Mouse (Mus musculus) limb, embryonic 13.5 days (tissue): ENCODE results near the gene Tlr3. TPM values are rescaled to one million over a fixed set of nuclear protein-coding genes. Genes with fewer than 3 reads are reported as not detected.
A peak's percentile ranks its signal among the peaks of the same experiment; 100 is the strongest.

ENCODE experiments used
- ATAC-seq: fragments of 200-750 bp; cut with Nextera tagmentation; 2 replicates; pipeline ENCODE4 v1.8.0; 2017; ENCODE audit warnings: low read depth, moderate number of reproducible peaks, moderate TSS enrichment; ENCODE audit not compliant: low FRiP score
- H3K27ac ChIP-seq: fragments of 300-500 bp; sonication (generic); 2 replicates; pipeline ENCODE4 v1.5.1; 2015; ENCODE audit warnings: inconsistent platforms, mild to moderate bottlenecking, moderate library complexity
- H3K27me3 ChIP-seq: fragments of 300-500 bp; sonication (generic); 2 replicates; pipeline ENCODE4 v1.6.1; 2015; ENCODE audit warnings: mild to moderate bottlenecking, inconsistent platforms
- H3K36me3 ChIP-seq: fragments of 300-500 bp; sonication (generic); 2 replicates; pipeline ENCODE4 v1.6.1; 2015; ENCODE audit warnings: inconsistent platforms, mild to moderate bottlenecking, moderate library complexity
- H3K4me1 ChIP-seq: fragments of 300-500 bp; sonication (generic); 2 replicates; pipeline ENCODE4 v1.6.1; 2015; ENCODE audit warnings: inconsistent platforms
- H3K4me2 ChIP-seq: fragments of 300-500 bp; sonication (generic); replicated peaks from 2 replicates; pipeline ENCODE4 v1.6.1; 2015; ENCODE audit warnings: inconsistent platforms, mild to moderate bottlenecking, moderate library complexity
- H3K4me3 ChIP-seq: fragments of 300-500 bp; sonication (generic); 2 replicates; pipeline ENCODE4 v1.5.1; 2015; ENCODE audit warnings: moderate library complexity, mild to moderate bottlenecking, inconsistent platforms
- H3K9ac ChIP-seq: fragments of 300-500 bp; sonication (generic); 2 replicates; pipeline ENCODE4 v1.6.1; 2015; ENCODE audit warnings: mild to moderate bottlenecking, inconsistent platforms
- H3K9me3 ChIP-seq: fragments of 300-500 bp; sonication (generic); 2 replicates; pipeline ENCODE4 v1.6.1; 2016; ENCODE audit warnings: inconsistent platforms
- WGBS: fragments of 180-500 bp; shearing (Covaris S2); methylation state at CpG from one replicate; pipeline ENCODE4 v1.1.7; 2015; 5-methylcytosine and 5-hydroxymethylcytosine counted together
- polyA plus RNA-seq: library from polyadenylated mRNA; unstranded; fragments of >200 nt; fragmentation: Nextera tagmentation; extraction: Ambion mirVana; gene quantifications from 2 replicates; pipeline ENCODE4 v1.2.1, GENCODE M21; 2015

Tlr3 gene
- polyA plus RNA-seq: 0.66 and 1.4 TPM in 2 replicates

- peak within 1 kb of the TSS; percentile 57 for H3K9ac ChIP-seq
- peaks cover 10% of the 10 kb centered on the region for H3K4me1 ChIP-seq
- no peaks in the 10 kb centered on the region for H3K27me3 ChIP-seq
- no peak for ATAC-seq
- H3K4me3 ChIP-seq: peak within 1 kb of the TSS; percentile 40
- H3K4me2 ChIP-seq: peak within 1 kb of the TSS; percentile 64
- 59% methylated on average over 2 of the region's 2 CpGs for WGBS
- H3K9me3 ChIP-seq: no peaks in the 10 kb centered on the region
- H3K36me3 ChIP-seq: no peaks in the 10 kb centered on the region
- H3K27ac ChIP-seq: peak within 1 kb of the TSS; percentile 52; the same call in 1 of the 2 replicates
Measured at GRCm38 (mm10) chr8:45410882-45411281, at the start of gene Tlr3. TSS of gene Tlr3 (minus strand) at chr8:45411080.

GRCm38 (mm10) chr8:45457874-45458273, 47.0 kb upstream of the Tlr3 start:
- H3K4me1 ChIP-seq: no peaks in the 10 kb centered on the region
- H3K4me2 ChIP-seq: no peak overlapping the region
- no peak overlapping the region for H3K27ac ChIP-seq
- H3K9me3 ChIP-seq: no peaks in the 10 kb centered on the region
- no peak overlapping the region for H3K9ac ChIP-seq
- no peak for ATAC-seq
- no peaks in the 10 kb centered on the region for H3K36me3 ChIP-seq
- H3K4me3 ChIP-seq: no peak overlapping the region
- H3K27me3 ChIP-seq: no peaks in the 10 kb centered on the region

GRCm38 (mm10) chr8:45454426-45454825, 43.5 kb upstream of the Tlr3 start:
- H3K36me3 ChIP-seq: no peaks in the 10 kb centered on the region
- H3K27me3 ChIP-seq: no peaks in the 10 kb centered on the region
- H3K27ac ChIP-seq: no peak overlapping the region
- no peak overlapping the region for H3K9ac ChIP-seq
- H3K4me2 ChIP-seq: no peak overlapping the region
- H3K4me3 ChIP-seq: no peak overlapping the region
- peak; percentile 67; the same call in 1 of the 2 replicates for ATAC-seq
- no peaks in the 10 kb centered on the region for H3K4me1 ChIP-seq
- H3K9me3 ChIP-seq: no peaks in the 10 kb centered on the region
- 66% methylated on average over 6 of the region's 6 CpGs for WGBS

- H3K4me1 ChIP-seq: no peaks in the 10 kb centered on the region
- no peaks in the 10 kb centered on the region for H3K9me3 ChIP-seq
- WGBS: 80% methylated on average over 3 of the region's 3 CpGs
- no peak overlapping the region for H3K9ac ChIP-seq
- no peak overlapping the region for H3K4me2 ChIP-seq
- H3K27me3 ChIP-seq: no peaks in the 10 kb centered on the region
- no peak for ATAC-seq
- H3K36me3 ChIP-seq: no peaks in the 10 kb centered on the region
- H3K4me3 ChIP-seq: no peak overlapping the region
- no peak overlapping the region for H3K27ac ChIP-seq
Measured at GRCm38 (mm10) chr8:45452115-45452514, 41.2 kb upstream of the Tlr3 start.

- H3K9ac ChIP-seq: no peak overlapping the region
- H3K9me3 ChIP-seq: no peaks in the 10 kb centered on the region
- H3K4me1 ChIP-seq: no peaks in the 10 kb centered on the region
- no peaks in the 10 kb centered on the region for H3K27me3 ChIP-seq
- H3K36me3 ChIP-seq: no peaks in the 10 kb centered on the region
- no peak overlapping the region for H3K4me2 ChIP-seq
- no peak overlapping the region for H3K27ac ChIP-seq
- 82% methylated on average over 3 of the region's 3 CpGs for WGBS
- H3K4me3 ChIP-seq: no peak overlapping the region
- ATAC-seq: no peak
Measured at GRCm38 (mm10) chr8:45448842-45449241, 38.0 kb upstream of the Tlr3 start.

- no peak overlapping the region for H3K4me2 ChIP-seq
- no peak overlapping the region for H3K4me3 ChIP-seq
- ATAC-seq: no peak
- 55% methylated on average over 1 of the region's 1 CpGs for WGBS
- H3K9me3 ChIP-seq: no peaks in the 10 kb centered on the region
- no peak overlapping the region for H3K9ac ChIP-seq
- H3K36me3 ChIP-seq: no peaks in the 10 kb centered on the region
- H3K27ac ChIP-seq: no peak overlapping the region
- no peaks in the 10 kb centered on the region for H3K27me3 ChIP-seq
- no peaks in the 10 kb centered on the region for H3K4me1 ChIP-seq
Measured at GRCm38 (mm10) chr8:45448257-45448656, 37.4 kb upstream of the Tlr3 start.

GRCm38 (mm10) chr8:45438899-45439535, 28.1 kb upstream of the Tlr3 start:
- 5% methylated on average over 5 of the region's 5 CpGs for WGBS
- Histone ChIP-seq H3K4me1 (0 out of 2 replicates have a peak, but pooled peaks cover 2% of the 10 kb centered on the region), H3K9ac (no peak overlapping the region), H3K4me2 (0 out of 2 replicates have a peak overlapping the region, but pooled peaks have one; percentile 30), H3K27ac (no peak overlapping the region), H3K27me3 (no peaks in the 10 kb centered on the region), H3K4me3 (no peak overlapping the region), H3K9me3 (no peaks in the 10 kb centered on the region; the same call in 1 of the 2 replicates), H3K36me3 (no peaks in the 10 kb centered on the region)
- ATAC-seq: no peak

GRCm38 (mm10) chr8:45420151-45420550, 9.3 kb upstream of the Tlr3 start:
- no peaks in the 10 kb centered on the region for H3K36me3 ChIP-seq
- ATAC-seq: no peak

GRCm38 (mm10) chr8:45414965-45415364, 4.1 kb upstream of the Tlr3 start:
- WGBS: 76% methylated on average over 7 of the region's 7 CpGs
- peaks cover 10% of the 10 kb centered on the region for H3K4me1 ChIP-seq
- no peaks in the 10 kb centered on the region for H3K36me3 ChIP-seq
- no peak overlapping the region for H3K9ac ChIP-seq
- no peak overlapping the region for H3K4me3 ChIP-seq
- no peaks in the 10 kb centered on the region for H3K9me3 ChIP-seq
- no peak overlapping the region for H3K27ac ChIP-seq
- H3K4me2 ChIP-seq: no peak overlapping the region
- no peaks in the 10 kb centered on the region for H3K27me3 ChIP-seq
- ATAC-seq: no peak

More at GRCm38 (mm10) chr8:45420151-45420550, 9.3 kb upstream of the Tlr3 start:
- Histone ChIP-seq H3K4me3 (no peak overlapping the region), H3K9ac (no peak overlapping the region), H3K4me2 (no peak overlapping the region), H3K27ac (no peak overlapping the region), H3K4me1 (no peaks in the 10 kb centered on the region), H3K27me3 (no peaks in the 10 kb centered on the region), H3K9me3 (no peaks in the 10 kb centered on the region)
- WGBS: 88% methylated on average over 7 of the region's 7 CpGs

GRCm38 (mm10) chr8:45410146-45410880, 567 bp downstream of the Tlr3 start:
- peak overlapping the region; percentile 40 for H3K4me3 ChIP-seq
- H3K36me3 ChIP-seq: no peaks in the 10 kb centered on the region
- peak overlapping the region; percentile 64 for H3K4me2 ChIP-seq
- peaks cover 10% of the 10 kb centered on the region for H3K4me1 ChIP-seq
- WGBS: 11% methylated on average over 18 of the region's 18 CpGs
- H3K9me3 ChIP-seq: no peaks in the 10 kb centered on the region
- H3K9ac ChIP-seq: peak overlapping the region; percentile 57
- H3K27ac ChIP-seq: peak overlapping the region; percentile 52; the same call in 1 of the 2 replicates
- peak; percentile 85 for ATAC-seq
- H3K27me3 ChIP-seq: no peaks in the 10 kb centered on the region

- WGBS: 48% methylated on average over 4 of the region's 4 CpGs
- Histone ChIP-seq H3K27ac (peak overlapping the region; percentile 52; the same call in 1 of the 2 replicates), H3K9ac (no peak overlapping the region; the same call in 1 of the 2 replicates), H3K9me3 (no peaks in the 10 kb centered on the region), H3K27me3 (no peaks in the 10 kb centered on the region), H3K4me1 (peaks cover 10% of the 10 kb centered on the region), H3K4me2 (peak overlapping the region; percentile 64), H3K4me3 (peak overlapping the region; percentile 40), H3K36me3 (no peaks in the 10 kb centered on the region)
- ATAC-seq: no peak
Measured at GRCm38 (mm10) chr8:45409702-45410101, 1.2 kb downstream of the Tlr3 start.

GRCm38 (mm10) chr8:45383250-45383649, 27.6 kb downstream of the Tlr3 start:
- Histone ChIP-seq H3K4me1 (peaks cover 14% of the 10 kb centered on the region), H3K9me3 (no peaks in the 10 kb centered on the region), H3K27ac (no peak overlapping the region), H3K4me2 (no peak overlapping the region), H3K36me3 (no peaks in the 10 kb centered on the region), H3K4me3 (no peak overlapping the region), H3K27me3 (peaks cover 26% of the 10 kb centered on the region), H3K9ac (no peak overlapping the region)
- ATAC-seq: no peak
- WGBS: 52% methylated on average over 1 of the region's 1 CpGs
